ENCODE assay signal across 22 mouse cellular contexts in genomic region chr3:67930424-67931133, GRCm38 (mm10). TPM values are rescaled to one million over a fixed set of nuclear protein-coding genes. Genes with fewer than 3 reads are reported as not detected.
"Had no signal": no experiment of that assay in that cellular context is flagged by ENCODE, and none has a peak within 500 bp of the region (broad histone marks: within the 10 kb centered on the region; RNA-seq: fewer than 3 reads in every experiment).

No protein-coding gene starts in this region.

- DNase-seq: lung, adult 2 months; lung, postnatal 14 days; lung, postnatal 36 days; right cerebral cortex, postnatal 14 days; thymus, adult 2 months; thymus, postnatal 25 days; thymus, postnatal 4 days had no signal

- ATAC-seq: lung, postnatal 0 days had no signal

- H3K36me3 ChIP-seq: lung, embryonic 15.5 days; midbrain, embryonic 13.5 days; midbrain, embryonic 15.5 days; neural tube, embryonic 12.5 days; stomach, embryonic 15.5 days had no signal

- H3K4me2 ChIP-seq: lung, embryonic 15.5 days; midbrain, embryonic 11.5 days; midbrain, embryonic 13.5 days; midbrain, embryonic 15.5 days; neural tube, embryonic 12.5 days; stomach, embryonic 15.5 days had no signal

- H3K9ac ChIP-seq: lung, embryonic 15.5 days; midbrain, embryonic 13.5 days; midbrain, embryonic 15.5 days; neural tube, embryonic 12.5 days; stomach, embryonic 15.5 days had no signal

- H3K27ac ChIP-seq: lung, embryonic 15.5 days; macrophage; midbrain, embryonic 13.5 days; midbrain, embryonic 15.5 days; neural tube, embryonic 12.5 days; stomach, embryonic 15.5 days; stomach, postnatal 0 days had no signal

- H3K4me1 ChIP-seq: lung, embryonic 15.5 days; megakaryocyte, embryonic 14.5 days; midbrain, embryonic 15.5 days; neural tube, embryonic 12.5 days; stomach, embryonic 15.5 days had no signal

- H3K27me3 ChIP-seq: lung, embryonic 15.5 days; megakaryocyte, embryonic 14.5 days; midbrain, embryonic 15.5 days; neural tube, embryonic 12.5 days; stomach, embryonic 15.5 days had no signal

- H3K4me3 ChIP-seq: lung, embryonic 15.5 days; megakaryocyte, embryonic 14.5 days; midbrain, embryonic 13.5 days; midbrain, embryonic 15.5 days; neural tube, embryonic 12.5 days; stomach, embryonic 15.5 days had no signal

- H3K9me3 ChIP-seq: lung, embryonic 15.5 days; midbrain, embryonic 13.5 days; midbrain, embryonic 15.5 days; neural tube, embryonic 12.5 days; stomach, embryonic 15.5 days had no signal

RNA-seq across cellular contexts. Expression of gene Iqschfp, which starts 38.5 kb away (rescaled TPM):
- total RNA-seq: megakaryocyte progenitor cell, adult 5-6 weeks; monocyte, adult 5-6 weeks; neutrophil, adult 5-6 weeks had no signal
- polyA plus RNA-seq: lung, adult 2 months; lung, embryonic 15.5 days; lung, postnatal 0 days; macrophage; spleen, adult 2 months; thymus, adult 2 months; urinary bladder, adult 2 months had no signal

RNA-seq across cellular contexts. Expression of gene Iqcj, which starts 38.6 kb away (rescaled TPM):
- total RNA-seq: megakaryocyte progenitor cell, adult 5-6 weeks; monocyte, adult 5-6 weeks had no signal
- polyA plus RNA-seq: lung, adult 2 months; lung, embryonic 15.5 days; lung, postnatal 0 days; macrophage; spleen, adult 2 months; stomach, embryonic 15.5 days; stomach, postnatal 0 days; urinary bladder, adult 2 months had no signal
